Mouse (Mus musculus): ENCODE data around the gene Camsap2.
A peak's percentile ranks its signal among the peaks of the same experiment; 100 is the strongest.

Camsap2 gene

GRCm38 (mm10) chr1:136255174-136255573 lies 90.7 kb downstream of the Camsap2 start:
- DNase-seq = no peak

- DNase-seq = no peak
These were observed 91.3 kb downstream of the Camsap2 start for GRCm38 (mm10) chr1:136254503-136255065.

- no peak for DNase-seq
These were observed 92.4 kb downstream of the Camsap2 start for GRCm38 (mm10) chr1:136253472-136253871.

- DNase-seq = no peak
These were observed 96.2 kb downstream of the Camsap2 start for GRCm38 (mm10) chr1:136249662-136250061.

GRCm38 (mm10) chr1:136247393-136247792 lies 98.5 kb downstream of the Camsap2 start:
- DNase-seq = no peak

- no peak for DNase-seq
These were observed 101.4 kb downstream of the Camsap2 start for GRCm38 (mm10) chr1:136244469-136244868.

- DNase-seq = no peak
These were observed 104.1 kb downstream of the Camsap2 start for GRCm38 (mm10) chr1:136241801-136242200.

GRCm38 (mm10) chr1:136238495-136238894 lies 107.4 kb downstream of the Camsap2 start:
- no peak for DNase-seq

GRCm38 (mm10) chr1:136234595-136235092 lies 111.3 kb downstream of the Camsap2 start:
- no peak for DNase-seq

GRCm38 (mm10) chr1:136233892-136234594 lies 111.9 kb downstream of the Camsap2 start, which contains the start of gene Inava:
TSS of gene Inava (minus strand) at chr1:136234264.
- DNase-seq = peak; percentile 94

GRCm38 (mm10) chr1:136232986-136233790 lies 112.7 kb downstream of the Camsap2 start:
- peak; percentile 58 for DNase-seq

GRCm38 (mm10) chr1:136232285-136232926 lies 113.5 kb downstream of the Camsap2 start:
- peak; percentile 61 for DNase-seq

GRCm38 (mm10) chr1:136231596-136231995 lies 114.3 kb downstream of the Camsap2 start:
- DNase-seq = peak; percentile 28

GRCm38 (mm10) chr1:136230201-136230600 lies 115.7 kb downstream of the Camsap2 start:
- peak; percentile 46 for DNase-seq

- DNase-seq = peak; percentile 8
These were observed 116.9 kb downstream of the Camsap2 start for GRCm38 (mm10) chr1:136229040-136229373.

- peak; percentile 51 for DNase-seq
These were observed 117.4 kb downstream of the Camsap2 start for GRCm38 (mm10) chr1:136228328-136229039.

GRCm38 (mm10) chr1:136227870-136228269 lies 118.0 kb downstream of the Camsap2 start:
- DNase-seq = no peak

- no peak for DNase-seq
These were observed 119.3 kb downstream of the Camsap2 start for GRCm38 (mm10) chr1:136226626-136227025.

- no peak for DNase-seq
These were observed 120.1 kb downstream of the Camsap2 start for GRCm38 (mm10) chr1:136225846-136226245.

- no peak for DNase-seq
These were observed 122.1 kb downstream of the Camsap2 start for GRCm38 (mm10) chr1:136223758-136224342.

GRCm38 (mm10) chr1:136222386-136222785 lies 123.5 kb downstream of the Camsap2 start:
- no peak for DNase-seq
